Mouse (Mus musculus): ENCODE results near the gene Usf3. TPM values are rescaled to one million over a fixed set of nuclear protein-coding genes. Genes with fewer than 3 reads are reported as not detected.

Usf3 gene
- polyA plus RNA-seq (2017; shearing (Covaris generic)) = 7.2 TPM

GRCm38 (mm10) chr16:44173155-44173941 lies at the start of gene Usf3:
TSS of gene Usf3 (plus strand) at chr16:44173246.

GRCm38 (mm10) chr16:44139536-44140185 lies 33.4 kb upstream of the Usf3 start, which contains the start of the genes Atp6v1a and Naa50:
TSS of gene Atp6v1a (minus strand) at chr16:44139705.
TSS of gene Naa50 (plus strand) at chr16:44139830.

Other genes starting within 250 kb of the Usf3 start
- gene Qtrt2, start 246.4 kb upstream of the Usf3 start, polyA plus RNA-seq (2017; shearing (Covaris generic)) = 28.9 TPM
- gene Zdhhc23, start 193.5 kb upstream of the Usf3 start, polyA plus RNA-seq (2017; shearing (Covaris generic)) = 12.6 TPM
- 4.0 TPM for gene Gramd1c, start 109.9 kb upstream of the Usf3 start, polyA plus RNA-seq (2017; shearing (Covaris generic))
- gene Atp6v1a, start 33.5 kb upstream of the Usf3 start, polyA plus RNA-seq (2017; shearing (Covaris generic)) = 21.7 TPM
- gene Naa50, start 33.4 kb upstream of the Usf3 start, polyA plus RNA-seq (2017; shearing (Covaris generic)) = 76.8 TPM
- gene Sidt1, start 159.9 kb downstream of the Usf3 start, polyA plus RNA-seq (2017; shearing (Covaris generic)) = 335 TPM
- 53.2 TPM for gene Spice1, start 173.9 kb downstream of the Usf3 start, polyA plus RNA-seq (2017; shearing (Covaris generic))
- gene Cfap44, start 221.6 kb downstream of the Usf3 start, polyA plus RNA-seq (2017; shearing (Covaris generic)) = not detected